Mouse (Mus musculus) brain, adult 2 months (tissue): ENCODE results near the gene Gzmm.
A peak's percentile ranks its signal among the peaks of the same experiment; 100 is the strongest.

Source experiments
- DNase-seq: peaks from one replicate; pipeline ENCODE4 v3.0.0; 2011; ENCODE audit warnings: low read depth, low spot score

The Gzmm gene

GRCm38 (mm10) chr10:79726090-79726489, 37.3 kb downstream of the Gzmm start:
- peak; percentile 59 for DNase-seq

- peak; percentile 90 for DNase-seq
Observed at GRCm38 (mm10) chr10:79728323-79729249, 39.8 kb downstream of the Gzmm start.

GRCm38 (mm10) chr10:79729357-79729965, 40.6 kb downstream of the Gzmm start:
- DNase-seq: peak; percentile 89

GRCm38 (mm10) chr10:79732500-79732899, 43.7 kb downstream of the Gzmm start:
- no peak for DNase-seq

GRCm38 (mm10) chr10:79733847-79734246, 45.0 kb downstream of the Gzmm start:
- DNase-seq: no peak

- DNase-seq: no peak
Observed at GRCm38 (mm10) chr10:79735361-79735760, 46.5 kb downstream of the Gzmm start.

GRCm38 (mm10) chr10:79736706-79737105, 47.9 kb downstream of the Gzmm start:
- DNase-seq: no peak

- DNase-seq: no peak
Observed at GRCm38 (mm10) chr10:79738259-79738658, 49.4 kb downstream of the Gzmm start.

GRCm38 (mm10) chr10:79739234-79739633, 50.4 kb downstream of the Gzmm start:
- DNase-seq: no peak

GRCm38 (mm10) chr10:79740863-79741262, 52.0 kb downstream of the Gzmm start:
- no peak for DNase-seq

- DNase-seq: no peak
Observed at GRCm38 (mm10) chr10:79743161-79743560, 54.3 kb downstream of the Gzmm start.

- DNase-seq: peak; percentile 76
Observed at GRCm38 (mm10) chr10:79743650-79744365, 55.0 kb downstream of the Gzmm start.
